Mouse (Mus musculus): ENCODE measurements around the gene Btaf1. TPM values are rescaled to one million over a fixed set of nuclear protein-coding genes. Genes with fewer than 3 reads are reported as not detected.

Gene Btaf1
- polyA plus RNA-seq, 1 experiment = 25.4 TPM

DNA sequence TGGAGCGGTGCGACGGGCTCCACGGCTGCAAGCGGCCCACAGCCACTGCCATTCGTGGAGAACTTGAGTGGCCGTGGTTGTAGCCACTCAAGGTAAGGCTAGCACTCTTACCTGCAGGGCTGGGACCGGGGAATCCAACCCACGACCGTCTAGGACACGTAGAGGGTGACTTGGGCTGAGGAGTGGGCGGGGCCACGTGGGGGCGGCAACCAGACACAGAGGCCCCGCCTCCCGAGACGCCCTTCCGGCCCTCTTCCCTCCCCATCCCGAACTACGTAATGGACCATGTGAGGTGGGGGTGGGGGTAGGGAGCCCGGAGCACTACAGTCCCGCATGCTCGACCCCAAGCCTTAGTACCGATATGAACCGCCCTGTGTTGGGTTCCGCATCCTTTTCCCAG, 92.5 kb downstream of the Btaf1 start:
- H3K4me3 ChIP-seq (ENCODE audit: insufficient read depth, low read length) = no peak overlapping the region
- TF ChIP-seq CTCF (IDR thresholded peaks at IDR 0.05; ENCODE audit: low read depth, low read length) (no peak), POLR2A (IDR thresholded peaks at IDR 0.05; ENCODE audit: borderline replicate concordance, low read depth, low read length) (no peak)
- no peaks in the 10 kb centered on the region for H3K4me1 ChIP-seq (ENCODE audit: control insufficient read depth, insufficient read depth, low read length)
- no peak overlapping the region for H3K27ac ChIP-seq (ENCODE audit: insufficient read depth, low read depth, low read length)

GRCm38 (mm10) chr19:37018931-37019330, 93.1 kb downstream of the Btaf1 start:
- Histone ChIP-seq H3K4me1 (ENCODE audit: control insufficient read depth, insufficient read depth, low read length) (no peaks in the 10 kb centered on the region), H3K4me3 (ENCODE audit: insufficient read depth, low read length) (no peak overlapping the region)

GRCm38 (mm10) chr19:37020531-37020930, 94.7 kb downstream of the Btaf1 start:
- Histone ChIP-seq H3K4me1 (ENCODE audit: control insufficient read depth, insufficient read depth, low read length) (no peaks in the 10 kb centered on the region), H3K4me3 (ENCODE audit: insufficient read depth, low read length) (no peak overlapping the region), H3K27ac (ENCODE audit: insufficient read depth, low read depth, low read length) (no peak overlapping the region)
- TF ChIP-seq POLR2A (IDR thresholded peaks at IDR 0.05; ENCODE audit: borderline replicate concordance, low read depth, low read length) = no peak
- no peak for TF ChIP-seq CTCF (IDR thresholded peaks at IDR 0.05; ENCODE audit: low read depth, low read length)

More at GRCm38 (mm10) chr19:37018931-37019330, 93.1 kb downstream of the Btaf1 start:
- TF ChIP-seq POLR2A (IDR thresholded peaks at IDR 0.05; ENCODE audit: borderline replicate concordance, low read depth, low read length) (no peak), CTCF (IDR thresholded peaks at IDR 0.05; ENCODE audit: low read depth, low read length) (no peak)
- H3K27ac ChIP-seq (ENCODE audit: insufficient read depth, low read depth, low read length) = no peak overlapping the region

- no peak overlapping the region for H3K27ac ChIP-seq (ENCODE audit: insufficient read depth, low read depth, low read length)
- no peak for TF ChIP-seq POLR2A (IDR thresholded peaks at IDR 0.05; ENCODE audit: borderline replicate concordance, low read depth, low read length)
- no peak for TF ChIP-seq CTCF (IDR thresholded peaks at IDR 0.05; ENCODE audit: low read depth, low read length)
- no peak overlapping the region for H3K4me3 ChIP-seq (ENCODE audit: insufficient read depth, low read length)
- H3K4me1 ChIP-seq (ENCODE audit: control insufficient read depth, insufficient read depth, low read length) = peaks cover under 1% of the 10 kb centered on the region
Observed at GRCm38 (mm10) chr19:37020951-37021350, 95.1 kb downstream of the Btaf1 start.

GRCm38 (mm10) chr19:37022146-37022545, 96.3 kb downstream of the Btaf1 start:
- H3K4me1 ChIP-seq (ENCODE audit: control insufficient read depth, insufficient read depth, low read length) = peaks cover 4% of the 10 kb centered on the region
- no peak for TF ChIP-seq CTCF (IDR thresholded peaks at IDR 0.05; ENCODE audit: low read depth, low read length)
- H3K27ac ChIP-seq (ENCODE audit: insufficient read depth, low read depth, low read length) = no peak overlapping the region

DNA sequence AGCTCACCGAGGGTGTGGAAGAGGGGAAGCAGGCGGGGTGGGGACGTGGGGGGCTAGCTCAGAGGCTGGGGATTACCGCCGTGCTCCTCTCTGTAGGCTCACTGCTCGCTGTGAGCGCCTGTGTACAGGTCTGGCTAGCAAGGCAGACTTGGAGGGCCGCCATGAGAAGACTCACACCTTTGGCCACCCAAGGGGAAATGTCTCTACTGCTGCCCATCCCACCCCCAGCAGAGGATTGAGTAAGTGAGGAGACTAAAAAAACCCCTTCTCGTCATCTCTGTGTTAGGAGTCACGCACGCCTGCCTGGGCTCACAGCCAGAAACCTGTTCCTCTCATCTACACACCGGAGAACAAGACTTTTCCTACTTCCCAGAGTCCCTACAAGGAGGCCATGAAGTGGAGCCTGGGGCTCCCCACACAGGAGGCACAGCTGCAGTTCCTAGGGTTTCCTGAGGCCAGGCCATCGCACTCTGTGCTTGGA, 100.0 kb downstream of the Btaf1 start:
- Histone ChIP-seq H3K27ac (ENCODE audit: insufficient read depth, low read depth, low read length) (no peak overlapping the region), H3K4me1 (ENCODE audit: control insufficient read depth, insufficient read depth, low read length) (peaks cover 4% of the 10 kb centered on the region), H3K4me3 (ENCODE audit: insufficient read depth, low read length) (no peak overlapping the region)
- TF ChIP-seq POLR2A (IDR thresholded peaks at IDR 0.05; ENCODE audit: borderline replicate concordance, low read depth, low read length) (no peak), CTCF (IDR thresholded peaks at IDR 0.05; ENCODE audit: low read depth, low read length) (no peak)

More at GRCm38 (mm10) chr19:37022146-37022545, 96.3 kb downstream of the Btaf1 start:
- H3K4me3 ChIP-seq (ENCODE audit: insufficient read depth, low read length) = no peak overlapping the region

DNA sequence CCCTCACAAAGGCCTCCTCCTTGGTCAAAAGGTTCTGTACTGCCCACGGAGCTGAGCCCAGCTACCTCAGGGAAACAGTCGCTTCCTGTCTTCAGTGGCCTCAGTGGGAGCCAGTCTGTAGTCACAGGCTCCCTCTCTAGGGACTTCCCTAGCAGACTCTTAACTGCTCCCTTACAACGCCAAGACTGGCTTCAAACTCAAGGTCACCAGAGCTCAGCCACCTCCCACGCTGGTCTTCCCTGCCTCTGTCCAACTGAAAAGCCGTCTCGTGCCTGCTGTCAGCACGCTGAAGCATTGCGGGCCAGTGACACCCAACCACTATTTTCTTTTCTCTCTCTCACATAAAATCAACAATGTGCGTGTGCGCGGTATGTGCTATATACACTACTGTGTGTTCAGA, 100.5 kb downstream of the Btaf1 start:
- no peak overlapping the region for H3K4me3 ChIP-seq (ENCODE audit: insufficient read depth, low read length)
- TF ChIP-seq POLR2A (IDR thresholded peaks at IDR 0.05; ENCODE audit: borderline replicate concordance, low read depth, low read length) (no peak), CTCF (IDR thresholded peaks at IDR 0.05; ENCODE audit: low read depth, low read length) (no peak)
- H3K27ac ChIP-seq (ENCODE audit: insufficient read depth, low read depth, low read length) = no peak overlapping the region
- H3K4me1 ChIP-seq (ENCODE audit: control insufficient read depth, insufficient read depth, low read length) = peaks cover 4% of the 10 kb centered on the region

- no peak overlapping the region for H3K27ac ChIP-seq (ENCODE audit: insufficient read depth, low read depth, low read length)
- no peak overlapping the region for H3K4me3 ChIP-seq (ENCODE audit: insufficient read depth, low read length)
- TF ChIP-seq POLR2A (IDR thresholded peaks at IDR 0.05; ENCODE audit: borderline replicate concordance, low read depth, low read length) = no peak
- TF ChIP-seq CTCF (IDR thresholded peaks at IDR 0.05; ENCODE audit: low read depth, low read length) = no peak
- peaks cover 4% of the 10 kb centered on the region for H3K4me1 ChIP-seq (ENCODE audit: control insufficient read depth, insufficient read depth, low read length)
Observed at GRCm38 (mm10) chr19:37029771-37030170, 103.9 kb downstream of the Btaf1 start.

DNA sequence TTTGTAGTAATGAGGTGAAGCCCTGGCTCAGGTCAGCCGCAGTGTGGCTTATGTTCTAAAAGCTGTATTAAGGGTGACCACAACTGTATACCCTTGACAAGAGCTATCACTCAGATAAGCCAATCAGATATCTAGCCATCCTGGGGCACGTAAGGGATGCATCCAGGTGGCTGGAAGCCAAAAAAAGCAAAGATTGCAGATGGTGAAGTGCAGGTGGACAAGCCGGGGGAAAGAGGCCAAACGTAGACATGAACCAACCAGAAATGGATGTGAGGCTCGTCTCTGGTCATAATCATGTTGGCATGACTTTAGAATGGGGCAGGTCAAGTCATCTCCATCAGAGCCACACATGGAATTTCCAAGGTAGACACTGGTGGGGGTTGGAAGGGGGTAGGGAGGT, 105.6 kb downstream of the Btaf1 start:
- TF ChIP-seq CTCF (IDR thresholded peaks at IDR 0.05; ENCODE audit: low read depth, low read length) (no peak), POLR2A (IDR thresholded peaks at IDR 0.05; ENCODE audit: borderline replicate concordance, low read depth, low read length) (no peak)
- Histone ChIP-seq H3K4me3 (ENCODE audit: insufficient read depth, low read length) (no peak overlapping the region), H3K27ac (ENCODE audit: insufficient read depth, low read depth, low read length) (no peak overlapping the region), H3K4me1 (ENCODE audit: control insufficient read depth, insufficient read depth, low read length) (no peaks in the 10 kb centered on the region; the same call in 1 of the 2 replicates)

GRCm38 (mm10) chr19:37032364-37032763, 106.5 kb downstream of the Btaf1 start:
- Histone ChIP-seq H3K27ac (ENCODE audit: insufficient read depth, low read depth, low read length) (no peak overlapping the region), H3K4me3 (ENCODE audit: insufficient read depth, low read length) (no peak overlapping the region), H3K4me1 (ENCODE audit: control insufficient read depth, insufficient read depth, low read length) (no peaks in the 10 kb centered on the region)
- TF ChIP-seq CTCF (IDR thresholded peaks at IDR 0.05; ENCODE audit: low read depth, low read length) = no peak
- no peak for TF ChIP-seq POLR2A (IDR thresholded peaks at IDR 0.05; ENCODE audit: borderline replicate concordance, low read depth, low read length)

DNA sequence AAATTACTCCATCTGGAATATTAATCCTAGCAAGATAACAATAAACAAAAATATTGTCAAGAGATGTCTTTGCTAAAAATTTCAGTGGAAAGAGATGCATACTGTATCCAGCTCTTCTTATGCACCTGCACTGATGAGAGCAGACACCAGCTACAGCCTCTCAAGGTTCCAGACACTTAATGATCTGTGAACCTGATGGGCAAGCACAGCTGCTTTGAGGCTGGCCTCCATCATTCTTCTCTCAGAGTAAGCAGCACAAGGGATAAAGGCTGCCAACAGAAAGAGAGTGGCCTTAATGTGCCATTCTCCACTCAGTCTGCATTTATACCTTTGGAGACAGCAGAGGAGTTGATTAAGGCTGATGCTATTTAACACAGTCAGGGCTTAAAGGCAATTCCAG, 115.0 kb downstream of the Btaf1 start:
- Histone ChIP-seq H3K4me3 (ENCODE audit: insufficient read depth, low read length) (no peak overlapping the region), H3K27ac (ENCODE audit: insufficient read depth, low read depth, low read length) (no peak overlapping the region), H3K4me1 (ENCODE audit: control insufficient read depth, insufficient read depth, low read length) (no peaks in the 10 kb centered on the region)
- TF ChIP-seq POLR2A (IDR thresholded peaks at IDR 0.05; ENCODE audit: borderline replicate concordance, low read depth, low read length) (no peak), CTCF (IDR thresholded peaks at IDR 0.05; ENCODE audit: low read depth, low read length) (no peak)

All from bone marrow macrophage, adult 2 months (primary cell).